Mouse (Mus musculus): ENCODE results near the gene Ezr. TPM values are rescaled to one million over a fixed set of nuclear protein-coding genes. Genes with fewer than 3 reads are reported as not detected.
"Not testable (repeated sequence)": the region's sequence is repeated elsewhere in the genome, so short reads cannot be mapped to it uniquely, and the experiment has no call there.

The Ezr gene
- polyA plus RNA-seq, 1 experiment from 2014 or later: 50.5 TPM

- Histone ChIP-seq H3K9ac (replicated peaks; ENCODE audit: low read depth, low read length) (no peak overlapping the region), H3K4me2 (ENCODE audit: low read depth, low read length) (no peak overlapping the region), H3K4me1 (ENCODE audit: control insufficient read depth, insufficient read depth, low read length) (no peaks in the 10 kb centered on the region), H3K9me3 (ENCODE audit: control insufficient read depth, low read length) (no peaks in the 10 kb centered on the region), H3K27ac (ENCODE audit: low read depth, low read length) (no peak overlapping the region), H3K27me3 (ENCODE audit: control insufficient read depth, insufficient read depth, low read length) (no peaks in the 10 kb centered on the region), H3K36me3 (ENCODE audit: control insufficient read depth, insufficient read depth, low read length) (no peaks in the 10 kb centered on the region), H3K4me3 (ENCODE audit: low read depth, low read length) (no peak overlapping the region)
- no peak for ATAC-seq (ENCODE audit: low read depth)
- 87% methylated on average over 8 of the region's 8 CpGs for WGBS
Observed at GRCm38 (mm10) chr17:6731132-6731531, 51.5 kb downstream of the Ezr start.

GRCm38 (mm10) chr17:6729244-6729742, 53.3 kb downstream of the Ezr start:
- Histone ChIP-seq H3K9ac (replicated peaks; ENCODE audit: low read depth, low read length) (no peak overlapping the region), H3K36me3 (ENCODE audit: control insufficient read depth, insufficient read depth, low read length) (no peaks in the 10 kb centered on the region), H3K4me3 (ENCODE audit: low read depth, low read length) (no peak overlapping the region), H3K9me3 (ENCODE audit: control insufficient read depth, low read length) (no peaks in the 10 kb centered on the region), H3K4me2 (ENCODE audit: low read depth, low read length) (no peak overlapping the region), H3K27me3 (ENCODE audit: control insufficient read depth, insufficient read depth, low read length) (no peaks in the 10 kb centered on the region), H3K27ac (ENCODE audit: low read depth, low read length) (no peak overlapping the region), H3K4me1 (ENCODE audit: control insufficient read depth, insufficient read depth, low read length) (no peaks in the 10 kb centered on the region)
- WGBS: 17% methylated on average over 6 of the region's 6 CpGs
- no peak; the same call in 1 of the 2 replicates for ATAC-seq (ENCODE audit: low read depth)

GRCm38 (mm10) chr17:6727996-6728610, 54.5 kb downstream of the Ezr start:
- Histone ChIP-seq H3K27me3 (ENCODE audit: control insufficient read depth, insufficient read depth, low read length) (no peaks in the 10 kb centered on the region), H3K4me2 (ENCODE audit: low read depth, low read length) (no peak overlapping the region), H3K4me1 (ENCODE audit: control insufficient read depth, insufficient read depth, low read length) (no peaks in the 10 kb centered on the region), H3K9ac (replicated peaks; ENCODE audit: low read depth, low read length) (no peak overlapping the region), H3K9me3 (ENCODE audit: control insufficient read depth, low read length) (no peaks in the 10 kb centered on the region), H3K4me3 (ENCODE audit: low read depth, low read length) (no peak overlapping the region), H3K27ac (ENCODE audit: low read depth, low read length) (no peak overlapping the region), H3K36me3 (ENCODE audit: control insufficient read depth, insufficient read depth, low read length) (no peaks in the 10 kb centered on the region)
- ATAC-seq (ENCODE audit: low read depth): no peak
- whole genome bisulfite sequencing: 96% methylated on average over 12 of the region's 12 CpGs

- H3K27ac ChIP-seq (ENCODE audit: low read depth, low read length); H3K9me3 ChIP-seq (ENCODE audit: control insufficient read depth, low read length); H3K9ac ChIP-seq (replicated peaks; ENCODE audit: low read depth, low read length); H3K4me3 ChIP-seq (ENCODE audit: low read depth, low read length); H3K4me1 ChIP-seq (ENCODE audit: control insufficient read depth, insufficient read depth, low read length); H3K4me2 ChIP-seq (ENCODE audit: low read depth, low read length); H3K36me3 ChIP-seq (ENCODE audit: control insufficient read depth, insufficient read depth, low read length); H3K27me3 ChIP-seq (ENCODE audit: control insufficient read depth, insufficient read depth, low read length); ATAC-seq (ENCODE audit: low read depth): not testable (repeated sequence)
- WGBS: 78% methylated on average over 7 of the region's 8 CpGs
Observed at GRCm38 (mm10) chr17:6713944-6714343, 68.6 kb downstream of the Ezr start.

- H3K4me3 ChIP-seq (ENCODE audit: low read depth, low read length); H3K27me3 ChIP-seq (ENCODE audit: control insufficient read depth, insufficient read depth, low read length); H3K4me2 ChIP-seq (ENCODE audit: low read depth, low read length); ATAC-seq (ENCODE audit: low read depth); H3K9ac ChIP-seq (replicated peaks; ENCODE audit: low read depth, low read length); H3K9me3 ChIP-seq (ENCODE audit: control insufficient read depth, low read length); H3K36me3 ChIP-seq (ENCODE audit: control insufficient read depth, insufficient read depth, low read length); H3K4me1 ChIP-seq (ENCODE audit: control insufficient read depth, insufficient read depth, low read length); H3K27ac ChIP-seq (ENCODE audit: low read depth, low read length): not testable (repeated sequence)
- 90% methylated on average over 2 of the region's 2 CpGs for WGBS
Observed at GRCm38 (mm10) chr17:6713483-6713882, 69.1 kb downstream of the Ezr start.

GRCm38 (mm10) chr17:6708194-6708593, 74.4 kb downstream of the Ezr start:
- not testable (repeated sequence) for H3K4me2 ChIP-seq (ENCODE audit: low read depth, low read length); H3K9me3 ChIP-seq (ENCODE audit: control insufficient read depth, low read length); H3K9ac ChIP-seq (replicated peaks; ENCODE audit: low read depth, low read length); H3K27me3 ChIP-seq (ENCODE audit: control insufficient read depth, insufficient read depth, low read length); H3K4me3 ChIP-seq (ENCODE audit: low read depth, low read length); ATAC-seq (ENCODE audit: low read depth); H3K36me3 ChIP-seq (ENCODE audit: control insufficient read depth, insufficient read depth, low read length); H3K4me1 ChIP-seq (ENCODE audit: control insufficient read depth, insufficient read depth, low read length); H3K27ac ChIP-seq (ENCODE audit: low read depth, low read length)
- 63% methylated on average over 2 of the region's 2 CpGs for WGBS

GRCm38 (mm10) chr17:6707422-6707821, 75.2 kb downstream of the Ezr start:
- H3K27ac ChIP-seq (ENCODE audit: low read depth, low read length); H3K4me3 ChIP-seq (ENCODE audit: low read depth, low read length); H3K36me3 ChIP-seq (ENCODE audit: control insufficient read depth, insufficient read depth, low read length); H3K9ac ChIP-seq (replicated peaks; ENCODE audit: low read depth, low read length); H3K4me2 ChIP-seq (ENCODE audit: low read depth, low read length); ATAC-seq (ENCODE audit: low read depth); H3K4me1 ChIP-seq (ENCODE audit: control insufficient read depth, insufficient read depth, low read length); H3K9me3 ChIP-seq (ENCODE audit: control insufficient read depth, low read length); H3K27me3 ChIP-seq (ENCODE audit: control insufficient read depth, insufficient read depth, low read length): not testable (repeated sequence)
- WGBS: 92% methylated on average over 5 of the region's 5 CpGs

- H3K9ac ChIP-seq (replicated peaks; ENCODE audit: low read depth, low read length); H3K4me2 ChIP-seq (ENCODE audit: low read depth, low read length); H3K4me1 ChIP-seq (ENCODE audit: control insufficient read depth, insufficient read depth, low read length); ATAC-seq (ENCODE audit: low read depth); H3K27ac ChIP-seq (ENCODE audit: low read depth, low read length); H3K27me3 ChIP-seq (ENCODE audit: control insufficient read depth, insufficient read depth, low read length); H3K9me3 ChIP-seq (ENCODE audit: control insufficient read depth, low read length); H3K4me3 ChIP-seq (ENCODE audit: low read depth, low read length); H3K36me3 ChIP-seq (ENCODE audit: control insufficient read depth, insufficient read depth, low read length): not testable (repeated sequence)
- WGBS: 91% methylated on average over 5 of the region's 5 CpGs
Observed at GRCm38 (mm10) chr17:6706448-6706847, 76.1 kb downstream of the Ezr start.

GRCm38 (mm10) chr17:6703381-6704270, 79.0 kb downstream of the Ezr start:
- not testable (repeated sequence) for H3K36me3 ChIP-seq (ENCODE audit: control insufficient read depth, insufficient read depth, low read length); H3K4me3 ChIP-seq (ENCODE audit: low read depth, low read length); H3K27ac ChIP-seq (ENCODE audit: low read depth, low read length); H3K9me3 ChIP-seq (ENCODE audit: control insufficient read depth, low read length); H3K9ac ChIP-seq (replicated peaks; ENCODE audit: low read depth, low read length); H3K4me1 ChIP-seq (ENCODE audit: control insufficient read depth, insufficient read depth, low read length); H3K27me3 ChIP-seq (ENCODE audit: control insufficient read depth, insufficient read depth, low read length); H3K4me2 ChIP-seq (ENCODE audit: low read depth, low read length)
- 15% methylated on average over 6 of the region's 9 CpGs for WGBS
- ATAC-seq (ENCODE audit: low read depth): peak; percentile 93
